Mouse (Mus musculus): ENCODE results near the gene Dennd1b. TPM values are rescaled to one million over a fixed set of nuclear protein-coding genes. Genes with fewer than 3 reads are reported as not detected.
A peak's percentile ranks its signal among the peaks of the same experiment; 100 is the strongest.

Gene Dennd1b
- polyA plus RNA-seq, 1 experiment from 2014 or later, result 6.4 TPM

DNA sequence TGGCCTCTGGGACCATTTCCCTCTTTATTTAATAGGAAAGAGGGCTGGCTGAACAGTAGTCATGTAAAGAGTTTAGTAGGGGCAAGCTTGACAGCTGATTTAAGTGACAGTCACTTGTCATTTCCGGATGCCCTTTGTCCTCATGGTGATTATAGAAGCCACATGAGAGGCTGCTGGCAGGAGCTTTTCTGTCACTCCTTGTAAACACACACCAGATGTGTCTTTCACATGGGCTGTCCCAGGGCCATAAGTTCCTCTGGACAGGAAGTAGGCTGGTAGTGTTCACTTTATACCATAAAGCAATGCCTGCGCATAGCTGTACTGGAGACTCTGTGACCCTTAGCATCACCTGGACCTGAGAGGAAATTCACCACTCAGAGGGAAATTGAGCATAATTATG, 230.8 kb downstream of the Dennd1b start:
- Histone ChIP-seq H3K27ac (replicated peaks) (no peak overlapping the region), H3K27me3 (ENCODE audit: low read depth, poor library complexity, severe bottlenecking) (no peaks in the 10 kb centered on the region), H3K9me3 (replicated peaks) (no peaks in the 10 kb centered on the region), H3K4me1 (peaks cover 15% of the 10 kb centered on the region), H3K36me3 (no peaks in the 10 kb centered on the region), H3K4me3 (no peak overlapping the region)
- DNase-seq (ENCODE audit: low spot score), result no peak
- WGBS, result 43% methylated on average over 2 of the region's 2 CpGs

DNA sequence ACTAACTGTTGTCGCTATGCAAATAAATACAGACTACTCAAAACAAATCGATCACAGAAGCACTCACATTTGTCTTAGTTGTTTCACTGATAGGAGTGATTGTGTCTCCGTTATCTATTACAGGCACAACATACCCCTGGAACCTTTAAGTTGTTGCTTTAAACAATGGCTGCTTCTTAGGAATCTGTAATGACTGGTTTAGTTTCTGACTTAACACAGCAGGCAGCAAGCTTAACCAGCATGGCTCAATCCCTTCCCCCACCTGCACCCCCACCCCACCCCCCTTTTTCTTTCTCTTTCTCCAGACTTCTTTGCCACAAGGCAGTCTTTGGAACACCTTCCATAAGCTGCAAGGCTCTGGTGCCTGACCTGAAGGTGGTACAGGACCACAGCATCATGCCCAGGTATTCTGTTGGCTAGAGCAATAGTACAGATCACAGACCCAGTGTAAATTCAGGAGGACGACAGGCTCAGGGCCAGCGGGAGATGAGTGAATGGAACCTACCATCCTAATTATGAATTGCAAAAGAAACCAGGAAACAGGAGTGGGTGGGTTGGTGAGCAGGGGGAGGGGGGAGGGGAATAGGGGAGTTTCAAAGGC, 231.3 kb downstream of the Dennd1b start:
- no peaks in the 10 kb centered on the region for H3K36me3 ChIP-seq
- no peak for DNase-seq (ENCODE audit: low spot score)
- H3K4me1 ChIP-seq, result peaks cover 15% of the 10 kb centered on the region
- H3K27me3 ChIP-seq (ENCODE audit: low read depth, poor library complexity, severe bottlenecking), result no peaks in the 10 kb centered on the region
- H3K9me3 ChIP-seq (replicated peaks), result no peaks in the 10 kb centered on the region
- no peak overlapping the region for H3K4me3 ChIP-seq
- WGBS, result 11% methylated on average over 5 of the region's 5 CpGs
- H3K27ac ChIP-seq (replicated peaks), result 0 out of 2 replicates have a peak overlapping the region, but pooled peaks have one; percentile 2

DNA sequence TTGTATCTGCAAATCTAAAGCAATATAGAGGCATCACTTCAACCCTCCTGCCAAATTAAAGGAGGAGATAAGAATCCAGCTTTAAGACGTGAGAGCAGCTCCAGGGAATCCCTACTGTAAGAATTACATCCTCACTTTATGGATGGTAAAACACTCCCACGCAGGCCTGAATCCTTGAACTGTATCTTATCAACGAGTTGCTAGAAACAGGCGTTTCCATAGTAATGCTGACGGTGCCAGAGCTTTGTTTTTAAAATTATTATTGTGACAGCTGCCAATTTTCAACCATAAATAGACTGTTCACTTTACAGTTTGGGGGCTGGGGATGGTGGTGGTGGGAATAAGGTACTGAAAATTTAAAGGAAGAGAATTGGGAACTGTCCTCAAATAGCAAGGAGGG, 239.8 kb downstream of the Dennd1b start:
- no peak overlapping the region for H3K27ac ChIP-seq (replicated peaks)
- no peaks in the 10 kb centered on the region for H3K36me3 ChIP-seq
- H3K27me3 ChIP-seq (ENCODE audit: low read depth, poor library complexity, severe bottlenecking), result no peaks in the 10 kb centered on the region
- no peaks in the 10 kb centered on the region for H3K9me3 ChIP-seq (replicated peaks)
- 87% methylated on average over 5 of the region's 5 CpGs for WGBS
- H3K4me1 ChIP-seq, result no peaks in the 10 kb centered on the region; the same call in 1 of the 2 replicates
- no peak overlapping the region for H3K4me3 ChIP-seq
- DNase-seq (ENCODE audit: low spot score), result no peak

DNA sequence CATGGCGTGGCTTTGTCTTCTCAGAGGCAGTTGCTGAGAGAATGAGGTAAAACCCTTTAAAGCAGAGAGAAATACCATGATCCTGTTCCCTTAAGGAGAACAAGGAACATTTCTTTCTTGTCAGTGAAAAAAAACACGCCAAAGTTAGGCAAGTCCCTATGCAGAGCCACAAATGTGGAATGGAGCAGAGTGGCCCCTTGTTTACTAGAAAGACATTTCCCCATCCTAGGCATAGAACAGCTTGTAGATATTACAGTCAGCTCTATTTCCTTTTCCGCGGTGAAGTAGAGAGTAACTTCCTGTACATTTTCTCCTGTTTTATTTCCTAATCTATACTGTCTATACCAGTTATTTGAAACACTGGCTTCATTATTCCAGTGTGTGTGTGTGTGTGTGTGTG, 243.0 kb downstream of the Dennd1b start:
- Histone ChIP-seq H3K27me3 (ENCODE audit: low read depth, poor library complexity, severe bottlenecking) (no peaks in the 10 kb centered on the region), H3K4me3 (no peak overlapping the region), H3K4me1 (peaks cover 22% of the 10 kb centered on the region), H3K9me3 (replicated peaks) (no peaks in the 10 kb centered on the region), H3K27ac (replicated peaks) (no peak overlapping the region), H3K36me3 (no peaks in the 10 kb centered on the region)
- WGBS, result 84% methylated on average over 4 of the region's 4 CpGs
- no peak for DNase-seq (ENCODE audit: low spot score)

DNA sequence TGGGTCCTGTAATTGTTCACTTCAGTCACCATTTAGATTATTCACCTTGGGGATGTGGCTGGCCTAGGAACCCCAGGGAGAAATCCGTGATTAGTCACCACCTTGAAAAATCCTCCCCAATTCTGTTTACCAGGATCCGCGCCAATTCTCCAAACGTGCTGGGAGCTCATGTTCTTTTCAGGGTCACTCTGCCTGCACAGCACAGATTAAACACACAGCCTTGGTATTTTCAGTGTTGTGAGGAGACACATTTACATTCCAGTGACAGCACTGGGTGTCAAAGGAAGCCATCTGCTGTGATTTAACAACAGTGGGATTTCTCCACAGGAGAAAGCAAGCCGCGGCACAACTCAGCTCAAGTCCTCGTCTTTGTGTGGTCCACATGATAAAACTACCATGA, 246.6 kb downstream of the Dennd1b start:
- peak; percentile 17 for DNase-seq (ENCODE audit: low spot score)
- H3K27me3 ChIP-seq (ENCODE audit: low read depth, poor library complexity, severe bottlenecking), result no peaks in the 10 kb centered on the region

DNA sequence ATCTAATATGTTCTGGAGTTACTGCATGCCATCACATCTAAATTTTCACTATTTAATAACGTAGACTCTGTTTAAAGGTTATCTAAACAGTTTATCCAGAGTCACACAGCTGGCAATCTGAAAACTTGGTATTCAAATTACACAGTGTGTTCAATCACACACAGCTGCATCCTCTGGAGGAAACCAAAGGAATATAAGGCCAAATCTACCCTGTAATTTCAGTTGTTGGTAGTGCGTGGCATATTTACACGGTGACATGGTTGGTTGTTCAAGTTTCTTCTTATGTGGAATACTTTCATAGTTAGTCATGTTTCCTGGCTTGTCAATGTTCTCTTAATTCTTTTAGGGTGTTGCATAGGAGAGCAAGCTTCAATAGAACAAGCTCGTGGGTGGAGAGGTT, 247.3 kb downstream of the Dennd1b start:
- Histone ChIP-seq H3K36me3 (no peaks in the 10 kb centered on the region), H3K9me3 (replicated peaks) (no peaks in the 10 kb centered on the region), H3K4me3 (no peak overlapping the region), H3K4me1 (peaks cover 29% of the 10 kb centered on the region), H3K27ac (replicated peaks) (peak overlapping the region; percentile 52; the same call in 1 of the 2 replicates), H3K27me3 (ENCODE audit: low read depth, poor library complexity, severe bottlenecking) (no peaks in the 10 kb centered on the region)
- WGBS, result 68% methylated on average over 4 of the region's 4 CpGs
- DNase-seq (ENCODE audit: low spot score), result no peak

More for the DNA sequence above, 246.6 kb downstream of the Dennd1b start:
- Histone ChIP-seq H3K4me1 (peaks cover 29% of the 10 kb centered on the region), H3K27ac (replicated peaks) (peak overlapping the region; percentile 59), H3K9me3 (replicated peaks) (no peaks in the 10 kb centered on the region), H3K36me3 (no peaks in the 10 kb centered on the region), H3K4me3 (no peak overlapping the region; the same call in 1 of the 2 replicates)
- 23% methylated on average over 7 of the region's 7 CpGs for WGBS

DNA sequence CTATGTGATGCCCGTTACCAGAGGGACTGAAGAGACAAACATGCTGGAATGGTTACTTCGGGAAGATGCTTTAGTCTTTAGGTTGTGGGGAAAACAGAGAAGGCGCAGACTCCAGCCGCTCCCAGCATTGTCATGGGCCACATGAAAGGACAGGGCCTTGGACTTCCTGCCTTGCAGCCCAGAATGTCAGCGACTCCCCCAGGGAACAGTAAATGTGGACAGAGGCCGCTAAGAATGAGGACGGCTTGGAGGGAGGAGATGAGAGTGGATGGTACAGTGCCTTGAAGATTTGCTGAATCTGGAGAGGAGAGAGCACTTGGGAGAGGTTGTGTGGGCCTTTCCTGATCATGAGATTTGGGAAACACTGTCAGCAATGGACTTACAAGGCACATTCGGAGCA, 252.1 kb downstream of the Dennd1b start:
- DNase-seq (ENCODE audit: low spot score), result no peak
- no peak overlapping the region for H3K4me3 ChIP-seq
- H3K9me3 ChIP-seq (replicated peaks), result no peaks in the 10 kb centered on the region
- no peak overlapping the region for H3K27ac ChIP-seq (replicated peaks)
- H3K4me1 ChIP-seq, result peaks cover 17% of the 10 kb centered on the region
- no peaks in the 10 kb centered on the region for H3K36me3 ChIP-seq
- no peaks in the 10 kb centered on the region for H3K27me3 ChIP-seq (ENCODE audit: low read depth, poor library complexity, severe bottlenecking)
- WGBS, result 67% methylated on average over 8 of the region's 8 CpGs

DNA sequence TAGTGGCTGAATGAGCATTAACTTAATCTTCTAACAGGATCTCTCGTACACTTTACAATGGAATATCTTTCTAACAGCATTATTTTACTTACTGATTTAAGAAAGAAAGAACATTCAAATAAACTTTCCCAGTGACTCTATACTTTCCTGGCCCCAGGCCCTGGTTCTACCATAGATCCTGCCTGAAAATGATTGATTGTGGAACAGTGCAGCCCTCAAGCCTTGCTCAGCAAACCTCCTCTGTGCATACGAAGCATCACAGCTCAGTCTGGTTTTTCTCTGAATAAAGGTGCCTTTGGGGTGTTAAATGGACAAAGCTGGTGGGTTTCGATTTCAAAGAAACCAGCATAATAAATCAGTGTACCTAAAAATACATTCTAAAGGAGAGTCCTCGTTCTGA, 260.6 kb downstream of the Dennd1b start:
- no peaks in the 10 kb centered on the region for H3K27me3 ChIP-seq (ENCODE audit: low read depth, poor library complexity, severe bottlenecking)
- WGBS, result 81% methylated on average over 4 of the region's 4 CpGs
- no peak overlapping the region for H3K27ac ChIP-seq (replicated peaks)
- no peaks in the 10 kb centered on the region for H3K4me1 ChIP-seq
- H3K4me3 ChIP-seq, result no peak overlapping the region
- H3K36me3 ChIP-seq, result no peaks in the 10 kb centered on the region
- no peak for DNase-seq (ENCODE audit: low spot score)
- no peaks in the 10 kb centered on the region for H3K9me3 ChIP-seq (replicated peaks)

DNA sequence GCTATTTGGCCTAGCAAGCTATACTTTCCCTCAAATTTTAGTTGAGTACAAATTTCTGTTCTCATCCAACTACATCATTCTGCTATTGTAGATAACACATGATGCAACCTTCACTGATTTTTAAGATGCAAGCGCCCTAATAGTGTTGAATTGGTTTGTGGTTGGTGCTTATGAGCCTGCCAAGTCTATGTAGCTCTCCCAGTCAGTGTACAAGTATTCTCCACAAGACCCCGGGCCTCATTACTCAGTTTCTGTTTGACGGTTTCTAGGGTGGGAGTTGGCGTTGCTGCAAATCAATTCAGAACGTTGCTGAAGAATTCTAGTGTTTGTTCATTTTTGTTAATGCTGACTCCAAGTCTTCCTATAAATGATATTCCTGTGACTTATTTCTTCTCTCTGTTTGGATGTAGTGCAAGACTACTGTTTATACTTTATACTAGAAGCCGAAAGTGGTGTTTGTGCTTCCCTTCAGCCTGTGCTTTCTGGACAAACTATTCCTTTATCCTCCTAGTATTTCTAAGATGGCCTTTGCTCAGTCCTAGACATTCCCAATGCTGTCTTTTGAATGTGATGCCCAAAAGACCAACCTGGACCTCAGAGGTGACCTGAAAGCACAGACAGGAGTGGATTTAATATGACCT, 261.2 kb downstream of the Dennd1b start:
- Histone ChIP-seq H3K27ac (replicated peaks) (no peak overlapping the region), H3K27me3 (ENCODE audit: low read depth, poor library complexity, severe bottlenecking) (no peaks in the 10 kb centered on the region), H3K4me3 (no peak overlapping the region), H3K9me3 (replicated peaks) (no peaks in the 10 kb centered on the region), H3K36me3 (no peaks in the 10 kb centered on the region), H3K4me1 (no peaks in the 10 kb centered on the region)
- 88% methylated on average over 6 of the region's 6 CpGs for WGBS
- no peak for DNase-seq (ENCODE audit: low spot score)

Other genes starting within 250 kb of the Dennd1b start
- gene Lhx9, start 114.9 kb upstream of the Dennd1b start, polyA plus RNA-seq (2016; fragmentation: Nextera tagmentation; extraction: Ambion mirVana), result 11.4 and 21.1 TPM in 2 replicates
- gene 2310009B15Rik, start 106.6 kb upstream of the Dennd1b start, polyA plus RNA-seq (2016; fragmentation: Nextera tagmentation; extraction: Ambion mirVana), result 45.3 and 47.1 TPM in 2 replicates

All from midbrain, embryonic 10.5 days (tissue).